Mouse (Mus musculus): ENCODE measurements at regions not wholly inside any gene's neighbourhood (a gene's known extent, or its start where the extent isn't known, plus 50 kb on each side); places are given as distances from the start of the nearest gene placed in this dataset.

GRCm38 (mm10) chr3:159787776-159788175, 51.7 kb upstream of the Wls start:
- Histone ChIP-seq H3K4me3 (no peak overlapping the region), H3K27ac (no peak overlapping the region)
- TF ChIP-seq CTCF (IDR thresholded peaks at IDR 0.05), result no peak
- no peak for DNase-seq (ENCODE audit: extremely low spot score in 1 of 2, low spot score in 2 of 2)
- intact Hi-C loops (cut with DNase I), result no loop called here

Data from left cerebral cortex, adult 2 months (tissue).